ENCODE assay signal across 24 mouse cellular contexts in genomic region chr8:70801830-70802229, GRCm38 (mm10). TPM values are rescaled to one million over a fixed set of nuclear protein-coding genes. Genes with fewer than 3 reads are reported as not detected.
"Had no signal": no experiment of that assay in that cellular context is flagged by ENCODE, and none has a peak within 500 bp of the region (broad histone marks: within the 10 kb centered on the region; RNA-seq: fewer than 3 reads in every experiment).

No protein-coding gene starts in this region.

- H3K27ac ChIP-seq: heart, adult 2 months; heart, embryonic 13.5 days; heart, embryonic 15.5 days; hindbrain, embryonic 13.5 days; hindbrain, embryonic 15.5 days; hindbrain, postnatal 0 days; kidney, embryonic 15.5 days; limb, embryonic 10.5 days; limb, embryonic 12.5 days had no signal

- H3K4me2 ChIP-seq: heart, embryonic 11.5 days; heart, embryonic 13.5 days; heart, embryonic 15.5 days; hindbrain, embryonic 13.5 days; hindbrain, embryonic 15.5 days; kidney, embryonic 15.5 days; limb, embryonic 12.5 days; liver, embryonic 11.5 days had no signal

- H3K4me3 ChIP-seq: heart, adult 2 months; heart, embryonic 13.5 days; heart, embryonic 15.5 days; hindbrain, embryonic 13.5 days; hindbrain, embryonic 15.5 days; kidney, embryonic 15.5 days; limb, embryonic 10.5 days; limb, embryonic 12.5 days had no signal

- H3K36me3 ChIP-seq: heart, embryonic 13.5 days; heart, embryonic 15.5 days; hindbrain, embryonic 13.5 days; hindbrain, embryonic 15.5 days; kidney, embryonic 15.5 days; limb, embryonic 10.5 days; limb, embryonic 12.5 days had no signal

- H3K9me3 ChIP-seq: heart, embryonic 13.5 days; heart, embryonic 15.5 days; hindbrain, embryonic 13.5 days; hindbrain, embryonic 15.5 days; kidney, embryonic 15.5 days; limb, embryonic 10.5 days; limb, embryonic 12.5 days had no signal

- DNase-seq: gastrocnemius, postnatal 14 days; gastrocnemius, postnatal 36 days; heart, adult 2 months; heart, postnatal 14 days; heart, postnatal 36 days; kidney, adult 11 months; kidney, adult 2 months; kidney, adult 9 months; kidney, postnatal 10 days; kidney, postnatal 25 days; liver had no signal

- ATAC-seq: hindbrain, postnatal 0 days; intestine, embryonic 16.5 days had no signal

RNA-seq across cellular contexts. Expression of gene Il12rb1, which starts 6.4 kb away (rescaled TPM):
- total RNA-seq: gastrocnemius, adult 8-10 months; heart, adult 2 months; heart, postnatal 36 days; hindbrain, postnatal 0 days had no signal
- polyA plus RNA-seq: heart, embryonic 11.5 days; heart, embryonic 13.5 days; heart, postnatal 0 days; hindbrain, embryonic 15.5 days; hindbrain, postnatal 0 days; limb, embryonic 10.5 days; limb, embryonic 12.5 days had no signal
